Comparison of ENCODE assay signal across 1 mouse cellular context in genomic region chr2:158005641-158006040, GRCm38 (mm10).
TF ChIP-seq lines count a peak whose summit lies in the region.

No protein-coding gene starts in this region.

TF ChIP-seq in MEL, 35 proteins besides CTCF, POLR2A, EP300 and RAD21 (continued from another document):
- TF ChIP-seq USF2 (IDR thresholded peaks at IDR 0.05; ENCODE audit: borderline replicate concordance in 1 of 2, insufficient read depth in 1 of 2, low read depth in 1 of 2, low read length in 2 of 2) (no peak), USF1 (IDR thresholded peaks at IDR 0.05; ENCODE audit: low read depth, low read length) (no peak)
